Mouse (Mus musculus) forebrain, embryonic 12.5 days (tissue): ENCODE results near the gene Tox3. TPM values are rescaled to one million over a fixed set of nuclear protein-coding genes. Genes with fewer than 3 reads are reported as not detected.
A peak's percentile ranks its signal among the peaks of the same experiment; 100 is the strongest.

ENCODE experiments used
- ATAC-seq: fragments of 200-750 bp; cut with Nextera tagmentation; 2 replicates; pipeline ENCODE4 v1.8.0; 2017; ENCODE audit warnings: moderate TSS enrichment; ENCODE audit not compliant: low FRiP score
- H3K27ac ChIP-seq: fragments of 300-500 bp; sonication (generic); 2 replicates; pipeline ENCODE4 v1.5.1; 2016; ENCODE audit warnings: mild to moderate bottlenecking
- H3K27me3 ChIP-seq: fragments of 300-500 bp; sonication (generic); 2 replicates; pipeline ENCODE4 v1.6.1; 2016; ENCODE audit warnings: mild to moderate bottlenecking
- H3K36me3 ChIP-seq: fragments of 300-500 bp; sonication (generic); replicated peaks from 2 replicates; pipeline ENCODE4 v1.6.1; 2016; ENCODE audit warnings: mild to moderate bottlenecking
- H3K4me1 ChIP-seq: fragments of 300-500 bp; sonication (generic); 2 replicates; pipeline ENCODE4 v1.6.1; 2016
- H3K4me2 ChIP-seq: fragments of 300-500 bp; sonication (generic); 2 replicates; pipeline ENCODE4 v1.6.1; 2016; ENCODE audit warnings: mild to moderate bottlenecking, moderate library complexity
- H3K4me3 ChIP-seq: fragments of 300-500 bp; sonication (generic); replicated peaks from 2 replicates; pipeline ENCODE4 v1.5.1; 2016; ENCODE audit warnings: mild to moderate bottlenecking
- H3K9ac ChIP-seq: fragments of 300-500 bp; sonication (generic); 2 replicates; pipeline ENCODE4 v1.6.1; 2016; ENCODE audit warnings: mild to moderate bottlenecking
- H3K9me3 ChIP-seq: fragments of 300-500 bp; sonication (generic); 2 replicates; pipeline ENCODE4 v1.6.1; 2016
- WGBS: fragments of 180-500 bp; shearing (Covaris S2); methylation state at CpG from one replicate; pipeline ENCODE4 v1.1.7; 2016; 5-methylcytosine and 5-hydroxymethylcytosine counted together
- polyA plus RNA-seq: library from polyadenylated mRNA; unstranded; fragments of >200 nt; fragmentation: Nextera tagmentation; extraction: Ambion mirVana; gene quantifications from 2 replicates; pipeline ENCODE4 v1.2.1, GENCODE M21; 2016

Tox3 gene
- polyA plus RNA-seq, 1 experiment from 2014 or later: 41.3 TPM

DNA sequence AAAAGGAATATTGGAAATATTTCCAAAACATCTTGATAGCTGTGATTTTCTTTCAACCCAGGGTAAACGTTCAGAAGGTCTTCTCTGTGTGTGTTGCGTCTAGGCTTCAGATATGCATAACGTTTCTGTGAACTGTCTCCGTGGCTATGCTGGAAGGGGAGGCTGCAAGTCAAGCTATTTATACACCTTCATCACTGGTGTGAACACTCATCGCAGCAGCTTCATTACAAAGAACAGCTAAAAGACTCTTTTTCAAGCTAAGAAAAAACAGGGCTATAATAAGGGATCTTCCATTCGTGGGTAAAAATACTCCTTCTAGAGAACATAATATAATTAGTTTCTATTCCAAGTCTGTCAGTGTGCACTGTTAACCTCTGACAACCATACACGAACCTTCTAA lies 33.8 kb downstream of the Tox3 start:
- Histone ChIP-seq H3K4me3 (no peak overlapping the region), H3K4me2 (no peak overlapping the region), H3K36me3 (peaks cover 20% of the 10 kb centered on the region), H3K9ac (no peak overlapping the region), H3K27ac (no peak overlapping the region), H3K9me3 (no peaks in the 10 kb centered on the region), H3K27me3 (no peaks in the 10 kb centered on the region), H3K4me1 (peaks cover 13% of the 10 kb centered on the region; the same call in 1 of the 2 replicates)
- 79% methylated on average over 7 of the region's 7 CpGs for WGBS
- ATAC-seq: no peak

DNA sequence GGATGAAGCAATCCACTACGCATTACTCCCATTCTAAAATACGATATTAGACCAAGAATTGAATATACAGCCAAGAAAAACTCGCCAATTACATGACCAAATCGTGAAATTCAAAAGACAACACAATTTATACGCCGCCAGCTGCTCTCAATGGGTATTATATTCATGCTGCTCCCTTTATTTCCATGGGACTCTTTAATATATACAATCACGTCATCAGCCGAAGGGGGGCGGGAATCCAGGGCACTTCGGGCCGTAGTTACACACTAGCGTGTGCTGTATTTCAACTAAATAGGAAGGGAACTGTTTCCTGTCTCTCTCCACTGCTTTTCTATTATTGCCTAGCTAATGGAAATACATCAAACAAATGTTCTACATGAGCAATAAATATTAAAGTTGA lies 45.2 kb downstream of the Tox3 start:
- WGBS: 44% methylated on average over 12 of the region's 12 CpGs
- Histone ChIP-seq H3K4me1 (peaks cover 64% of the 10 kb centered on the region), H3K36me3 (peaks cover 9% of the 10 kb centered on the region), H3K4me2 (peak overlapping the region; percentile 13; the same call in 1 of the 2 replicates), H3K9me3 (peaks cover 3% of the 10 kb centered on the region; the same call in 1 of the 2 replicates), H3K27me3 (no peaks in the 10 kb centered on the region), H3K9ac (no peak overlapping the region), H3K4me3 (no peak overlapping the region), H3K27ac (peak overlapping the region; percentile 87)
- peak; percentile 73; the same call in 1 of the 2 replicates for ATAC-seq

DNA sequence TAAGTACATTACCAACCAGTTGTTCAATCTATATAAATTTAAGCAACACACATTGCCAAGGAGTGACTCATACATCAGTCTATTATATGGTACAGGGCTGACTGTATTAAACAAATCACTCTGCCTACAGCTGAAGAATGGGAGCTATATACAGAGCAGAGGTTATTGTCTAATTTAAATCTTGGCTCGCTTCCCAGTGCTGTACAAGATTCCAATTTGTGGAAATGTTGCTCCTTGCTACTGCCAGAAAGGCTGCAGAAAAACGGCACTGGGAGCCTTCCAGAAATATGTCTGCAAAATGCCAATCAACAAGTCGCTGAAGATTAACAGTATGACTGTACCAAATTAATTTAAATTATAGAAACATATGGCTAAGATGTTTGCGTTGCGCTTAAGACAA lies 45.9 kb downstream of the Tox3 start:
- Histone ChIP-seq H3K4me3 (no peak overlapping the region), H3K4me1 (peaks cover 71% of the 10 kb centered on the region), H3K9me3 (peaks cover 3% of the 10 kb centered on the region; the same call in 1 of the 2 replicates), H3K36me3 (peaks cover 9% of the 10 kb centered on the region), H3K9ac (no peak overlapping the region; the same call in 1 of the 2 replicates), H3K4me2 (0 out of 2 replicates have a peak overlapping the region, but pooled peaks have one; percentile 13), H3K27ac (peak overlapping the region; percentile 87), H3K27me3 (no peaks in the 10 kb centered on the region)
- 29% methylated on average over 5 of the region's 5 CpGs for WGBS
- peak; percentile 90 for ATAC-seq

DNA sequence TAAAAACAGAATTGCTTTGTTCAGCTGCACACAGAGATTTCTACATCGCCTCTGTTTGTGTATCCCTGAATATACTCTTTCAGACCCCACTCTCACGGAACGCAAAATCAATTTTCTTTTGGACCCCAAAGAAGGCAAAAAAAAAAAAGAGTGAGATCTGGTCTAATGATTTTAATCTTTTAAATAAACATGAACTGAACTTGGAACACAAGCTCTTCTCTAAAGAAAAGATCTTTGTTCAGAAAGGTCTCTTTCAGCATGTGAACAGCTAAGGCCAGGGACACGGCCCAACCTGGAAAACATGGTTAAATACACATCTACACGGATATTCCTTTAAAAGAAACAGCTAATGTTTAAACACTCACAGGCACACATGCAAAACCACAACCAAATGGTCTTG lies 46.6 kb downstream of the Tox3 start:
- H3K4me2 ChIP-seq: peak overlapping the region; percentile 33

DNA sequence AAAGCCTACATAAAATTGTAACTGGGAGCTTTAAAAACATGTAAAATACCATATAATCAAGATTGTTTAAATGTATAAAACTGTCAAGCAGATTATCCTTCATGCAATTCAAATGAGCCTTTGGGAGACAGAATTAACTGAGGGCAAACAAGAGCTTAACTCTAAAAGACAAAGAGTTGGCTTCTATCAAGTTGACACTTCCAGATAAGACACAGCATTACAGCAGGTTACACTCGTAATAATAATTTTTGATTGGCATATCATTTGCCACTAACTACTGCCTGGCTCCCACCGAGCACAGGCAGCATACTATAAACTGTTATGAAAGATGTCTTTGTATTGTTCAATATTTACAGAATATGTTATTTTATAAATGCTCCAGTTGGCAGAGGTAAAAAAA lies 47.2 kb downstream of the Tox3 start:
- Histone ChIP-seq H3K4me2 (no peak overlapping the region), H3K9ac (no peak overlapping the region), H3K4me1 (peaks cover 76% of the 10 kb centered on the region), H3K9me3 (no peaks in the 10 kb centered on the region), H3K27ac (0 out of 2 replicates have a peak overlapping the region, but pooled peaks have one; percentile 53), H3K27me3 (no peaks in the 10 kb centered on the region), H3K4me3 (no peak overlapping the region), H3K36me3 (no peaks in the 10 kb centered on the region)
- WGBS: 13% methylated on average over 2 of the region's 2 CpGs
- no peak for ATAC-seq

More for the DNA sequence above, 46.6 kb downstream of the Tox3 start:
- Histone ChIP-seq H3K9me3 (no peaks in the 10 kb centered on the region), H3K4me1 (peaks cover 76% of the 10 kb centered on the region), H3K36me3 (peaks cover 5% of the 10 kb centered on the region), H3K9ac (no peak overlapping the region), H3K27me3 (no peaks in the 10 kb centered on the region), H3K4me3 (no peak overlapping the region), H3K27ac (peak overlapping the region; percentile 87)
- WGBS: 6% methylated on average over 5 of the region's 5 CpGs
- no peak for ATAC-seq

DNA sequence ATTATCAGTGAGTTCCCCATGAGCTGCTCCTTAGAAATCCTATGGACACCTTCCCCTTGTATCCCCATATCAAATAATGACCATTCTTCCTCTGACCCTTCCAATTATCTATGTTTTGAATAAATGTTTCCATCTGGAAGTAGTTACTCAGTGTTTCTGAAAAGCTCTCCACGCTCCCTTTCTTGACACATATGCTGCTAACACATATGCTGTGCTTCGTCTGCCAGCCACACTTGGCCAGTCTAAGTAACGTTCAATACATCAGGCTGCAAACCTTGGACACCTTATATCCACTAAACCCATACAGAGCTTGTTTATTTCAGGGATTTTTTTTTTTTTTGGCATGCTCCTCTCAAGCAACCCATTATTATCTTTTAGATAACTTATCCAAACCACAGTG lies 54.1 kb downstream of the Tox3 start:
- no peak overlapping the region for H3K27ac ChIP-seq
- H3K4me1 ChIP-seq: peaks cover 20% of the 10 kb centered on the region
- no peak overlapping the region for H3K4me3 ChIP-seq
- no peak overlapping the region for H3K9ac ChIP-seq
- H3K4me2 ChIP-seq: no peak overlapping the region
- 83% methylated on average over 3 of the region's 3 CpGs for WGBS
- no peaks in the 10 kb centered on the region for H3K9me3 ChIP-seq
- H3K36me3 ChIP-seq: peaks cover 21% of the 10 kb centered on the region
- no peaks in the 10 kb centered on the region for H3K27me3 ChIP-seq
- no peak for ATAC-seq

DNA sequence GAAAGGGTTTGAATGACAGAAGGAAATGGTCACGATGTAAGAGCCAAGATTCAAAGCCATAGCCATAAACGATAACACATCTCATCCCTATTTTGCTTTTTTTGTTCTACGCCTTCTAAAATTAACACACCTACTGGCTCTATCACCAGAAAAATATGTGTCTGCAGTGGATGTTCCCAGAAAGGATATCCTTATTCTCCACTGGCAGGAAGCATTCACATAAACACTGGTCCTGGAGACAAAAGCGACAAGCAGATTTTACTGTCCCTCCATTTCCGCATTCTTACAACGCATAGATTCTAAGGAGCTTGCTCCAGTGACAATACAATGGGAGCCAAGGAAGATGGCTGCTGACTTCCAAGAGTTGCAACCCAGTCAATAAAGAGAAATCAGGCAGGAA lies 57.3 kb downstream of the Tox3 start:
- Histone ChIP-seq H3K4me2 (no peak overlapping the region), H3K27me3 (no peaks in the 10 kb centered on the region), H3K9ac (no peak overlapping the region), H3K4me3 (no peak overlapping the region), H3K4me1 (peaks cover 3% of the 10 kb centered on the region; the same call in 1 of the 2 replicates), H3K36me3 (peaks cover 24% of the 10 kb centered on the region), H3K27ac (no peak overlapping the region), H3K9me3 (no peaks in the 10 kb centered on the region)
- no peak for ATAC-seq
- 95% methylated on average over 6 of the region's 6 CpGs for WGBS

DNA sequence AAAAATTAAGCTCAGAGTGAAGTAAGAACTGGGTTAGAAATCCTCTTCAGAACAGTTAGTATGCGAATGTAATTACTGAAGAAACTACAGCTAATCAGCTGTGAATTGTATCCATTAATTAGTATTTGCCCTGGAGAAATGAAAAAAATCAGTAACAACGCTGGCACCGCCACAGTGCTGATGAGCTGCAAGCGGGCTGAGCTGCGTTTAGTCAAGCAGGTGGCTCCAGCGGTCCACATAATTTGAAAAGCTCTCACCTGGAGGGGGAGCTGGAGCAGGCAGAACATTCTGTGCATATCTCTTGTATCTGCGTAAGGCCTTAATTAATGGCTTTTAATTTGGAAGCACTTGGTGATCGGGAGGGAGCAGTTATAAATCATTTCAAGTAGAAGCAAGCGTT lies 71.4 kb downstream of the Tox3 start:
- peak overlapping the region; percentile 50 for H3K27ac ChIP-seq
- 45% methylated on average over 9 of the region's 9 CpGs for WGBS
- H3K27me3 ChIP-seq: no peaks in the 10 kb centered on the region
- H3K9ac ChIP-seq: no peak overlapping the region
- H3K4me1 ChIP-seq: peaks cover 54% of the 10 kb centered on the region
- H3K9me3 ChIP-seq: no peaks in the 10 kb centered on the region
- H3K4me2 ChIP-seq: no peak overlapping the region
- peak; percentile 69; the same call in 1 of the 2 replicates for ATAC-seq
- H3K36me3 ChIP-seq: no peaks in the 10 kb centered on the region; the same call in 1 of the 2 replicates
- H3K4me3 ChIP-seq: no peak overlapping the region

DNA sequence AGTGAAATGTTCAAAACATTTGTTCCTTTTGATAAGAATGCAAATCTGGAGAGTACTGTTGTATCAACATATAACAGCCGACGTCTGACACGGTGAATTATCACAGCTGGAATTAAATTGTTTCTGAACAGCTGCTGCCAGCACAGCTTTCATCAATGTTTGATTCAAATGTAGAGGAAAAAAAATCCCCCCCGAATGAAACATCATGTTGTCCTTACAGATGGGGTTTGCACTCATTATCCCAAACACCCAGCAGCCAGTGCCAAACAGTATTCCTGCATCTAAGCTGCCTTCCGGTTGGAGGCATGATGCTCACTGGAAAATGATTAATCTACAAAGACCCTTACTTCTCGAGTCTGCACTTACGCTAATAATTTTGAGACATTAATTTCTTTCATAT lies 75.0 kb downstream of the Tox3 start:
- H3K9me3 ChIP-seq: no peaks in the 10 kb centered on the region
- H3K27ac ChIP-seq: no peak overlapping the region
- H3K27me3 ChIP-seq: no peaks in the 10 kb centered on the region
- 59% methylated on average over 7 of the region's 7 CpGs for WGBS
- no peak overlapping the region for H3K9ac ChIP-seq
- peaks cover 6% of the 10 kb centered on the region; the same call in 1 of the 2 replicates for H3K36me3 ChIP-seq
- ATAC-seq: no peak
- H3K4me3 ChIP-seq: no peak overlapping the region
- H3K4me2 ChIP-seq: no peak overlapping the region
- H3K4me1 ChIP-seq: peaks cover 62% of the 10 kb centered on the region

DNA sequence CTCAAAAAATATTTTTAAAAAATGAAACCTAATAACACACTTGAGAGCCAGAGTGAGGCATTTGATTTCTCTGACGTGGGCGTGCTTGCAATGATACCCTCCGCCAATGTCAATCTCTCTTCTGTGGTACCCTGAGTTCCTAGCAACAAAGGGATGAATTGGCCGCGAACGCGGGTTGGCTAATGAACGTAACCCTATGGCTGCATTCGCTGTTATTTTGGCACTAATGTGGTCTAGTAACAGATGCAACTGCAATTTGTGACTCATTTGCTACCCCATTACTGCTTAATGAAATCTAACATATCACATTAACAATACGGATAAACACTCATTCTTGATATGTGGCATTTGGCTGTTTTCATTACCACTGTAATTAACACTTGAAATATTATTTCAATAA lies 76.2 kb downstream of the Tox3 start:
- no peaks in the 10 kb centered on the region for H3K9me3 ChIP-seq
- H3K4me2 ChIP-seq: no peak overlapping the region
- H3K27ac ChIP-seq: no peak overlapping the region
- H3K27me3 ChIP-seq: no peaks in the 10 kb centered on the region
- H3K9ac ChIP-seq: no peak overlapping the region
- H3K4me3 ChIP-seq: no peak overlapping the region
- ATAC-seq: no peak
- peaks cover 63% of the 10 kb centered on the region for H3K4me1 ChIP-seq
- H3K36me3 ChIP-seq: peaks cover 6% of the 10 kb centered on the region; the same call in 1 of the 2 replicates
- WGBS: 72% methylated on average over 10 of the region's 10 CpGs

DNA sequence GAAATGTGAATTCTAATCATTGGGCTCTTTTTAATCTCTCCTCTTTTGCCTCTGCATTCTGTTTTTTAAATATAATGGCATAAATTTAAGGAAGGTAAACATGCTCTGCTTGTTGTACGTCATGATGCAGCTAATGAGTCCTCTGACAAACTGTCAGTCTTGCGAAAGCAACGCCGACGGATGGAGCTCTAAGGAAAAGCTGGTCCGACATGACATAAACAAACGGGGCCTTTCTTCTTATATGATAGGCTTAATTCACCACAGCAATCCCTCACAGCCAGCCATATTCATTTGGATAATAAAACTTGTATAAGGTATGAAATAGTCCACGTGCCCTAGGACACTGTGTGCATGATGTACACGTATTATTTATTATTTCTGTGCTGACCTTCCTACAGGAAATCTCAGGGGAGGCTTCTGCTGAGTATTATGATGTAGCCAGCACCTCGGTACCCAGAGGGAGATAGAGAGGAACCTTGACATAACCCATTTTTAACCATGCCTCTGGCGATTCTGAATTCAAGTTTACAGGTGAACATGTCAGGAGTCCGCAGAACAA lies 80.4 kb downstream of the Tox3 start:
- ATAC-seq: peak; percentile 52; the same call in 1 of the 2 replicates
- peak overlapping the region; percentile 63 for H3K27ac ChIP-seq

DNA sequence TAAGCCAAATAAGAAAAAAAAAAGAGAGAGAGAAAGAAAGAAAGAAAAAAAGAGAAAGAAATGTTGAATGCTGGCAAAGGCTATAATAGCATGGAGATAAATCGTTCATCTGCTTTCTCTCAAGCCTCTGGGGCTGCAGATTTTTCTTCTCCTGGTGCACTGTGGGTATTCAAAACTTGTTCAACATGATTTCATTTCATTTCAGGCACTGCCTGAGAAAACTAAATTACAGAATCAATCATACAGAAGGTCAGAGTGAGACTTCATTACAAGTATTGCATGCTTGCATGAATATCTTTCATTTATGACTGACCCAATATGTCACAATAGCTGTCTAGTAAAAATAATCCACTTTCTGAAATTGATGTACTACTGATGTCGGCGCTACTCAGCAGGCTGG lies 81.2 kb downstream of the Tox3 start:
- H3K27ac ChIP-seq: peak overlapping the region; percentile 63; the same call in 1 of the 2 replicates
- H3K9ac ChIP-seq: no peak overlapping the region
- H3K36me3 ChIP-seq: peaks cover 6% of the 10 kb centered on the region; the same call in 1 of the 2 replicates
- H3K4me2 ChIP-seq: no peak overlapping the region
- H3K9me3 ChIP-seq: no peaks in the 10 kb centered on the region
- 70% methylated on average over 3 of the region's 3 CpGs for WGBS
- H3K4me3 ChIP-seq: no peak overlapping the region
- H3K27me3 ChIP-seq: no peaks in the 10 kb centered on the region
- no peak for ATAC-seq
- peaks cover 31% of the 10 kb centered on the region for H3K4me1 ChIP-seq

More for the DNA sequence above, 80.4 kb downstream of the Tox3 start:
- H3K4me1 ChIP-seq: peaks cover 29% of the 10 kb centered on the region
- no peak overlapping the region for H3K9ac ChIP-seq
- WGBS: 43% methylated on average over 12 of the region's 12 CpGs
- H3K27me3 ChIP-seq: no peaks in the 10 kb centered on the region
- no peak overlapping the region for H3K4me3 ChIP-seq
- H3K36me3 ChIP-seq: peaks cover 6% of the 10 kb centered on the region; the same call in 1 of the 2 replicates
- no peaks in the 10 kb centered on the region for H3K9me3 ChIP-seq
- no peak overlapping the region; the same call in 1 of the 2 replicates for H3K4me2 ChIP-seq

DNA sequence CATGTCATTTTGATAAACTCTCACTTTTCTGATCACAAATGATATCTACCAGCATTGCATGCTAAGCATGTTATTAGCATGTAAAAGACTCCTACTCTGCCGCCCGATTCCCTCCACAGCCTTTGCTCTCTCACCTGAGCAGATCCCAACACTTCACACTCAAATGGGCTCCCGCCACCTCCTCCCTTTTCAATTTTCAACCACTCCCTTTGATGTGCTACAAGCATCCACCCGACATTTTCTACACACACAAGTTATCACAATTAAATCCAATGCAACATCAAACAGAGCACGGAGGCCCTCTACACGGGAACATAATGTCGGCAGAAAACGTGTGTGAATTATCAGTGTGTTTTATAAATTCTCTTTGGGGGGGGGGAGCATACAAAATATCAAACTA lies 81.9 kb downstream of the Tox3 start:
- peaks cover 6% of the 10 kb centered on the region; the same call in 1 of the 2 replicates for H3K36me3 ChIP-seq
- H3K4me2 ChIP-seq: no peak overlapping the region
- H3K9ac ChIP-seq: no peak overlapping the region
- no peak for ATAC-seq
- H3K27me3 ChIP-seq: no peaks in the 10 kb centered on the region
- peaks cover 29% of the 10 kb centered on the region for H3K4me1 ChIP-seq
- 73% methylated on average over 8 of the region's 8 CpGs for WGBS
- H3K9me3 ChIP-seq: no peaks in the 10 kb centered on the region
- no peak overlapping the region for H3K4me3 ChIP-seq
- H3K27ac ChIP-seq: 0 out of 2 replicates have a peak overlapping the region, but pooled peaks have one; percentile 56
